Mouse (Mus musculus): Measurements from ENCODE around the gene Inhbb. TPM values are rescaled to one million over a fixed set of nuclear protein-coding genes. Genes with fewer than 3 reads are reported as not detected.

Gene Inhbb
- polyA plus RNA-seq, 1 experiment from 2014 or later, result 0.63 TPM

DNA sequence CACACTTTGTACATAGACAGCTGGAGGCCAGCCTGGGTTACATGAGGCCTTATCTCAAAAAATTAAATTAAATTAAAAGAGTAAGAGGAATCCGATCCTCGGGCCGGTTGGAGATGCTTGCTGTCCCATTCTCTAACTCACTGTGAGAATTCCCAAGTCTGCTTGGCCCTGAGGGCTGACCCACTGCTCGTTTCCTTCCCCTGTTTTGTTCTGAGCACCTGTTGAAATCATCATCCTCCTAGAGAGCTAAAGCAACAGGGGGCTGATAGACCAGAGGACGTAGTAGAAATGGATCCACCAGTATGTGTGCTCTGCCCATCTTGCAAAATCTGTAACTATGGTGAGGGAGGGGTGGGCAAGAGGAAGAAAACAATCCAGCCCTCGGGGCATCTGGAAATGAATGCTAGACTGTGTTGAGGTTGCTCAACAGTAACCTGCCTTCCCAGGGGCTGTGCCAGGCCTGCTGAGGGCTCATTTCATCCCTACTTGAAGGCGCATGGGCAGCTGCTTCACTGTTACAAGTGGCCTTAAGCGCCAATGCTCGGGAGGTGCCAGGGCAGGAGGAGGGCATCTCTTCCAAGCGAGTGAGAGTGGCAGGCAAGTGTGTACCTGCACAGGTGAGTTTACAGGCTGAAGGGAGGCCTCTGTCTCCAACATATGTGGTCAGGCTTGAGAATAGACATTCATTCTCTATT lies 28.8 kb upstream of the Inhbb start:
- Histone ChIP-seq H3K36me3 (ENCODE audit: control insufficient read depth, insufficient read depth, low read length) (no peaks in the 10 kb centered on the region), H3K4me1 (replicated peaks; ENCODE audit: control insufficient read depth, insufficient read depth, low read length) (no peaks in the 10 kb centered on the region), H3K27me3 (ENCODE audit: control insufficient read depth, insufficient read depth, low read length) (no peaks in the 10 kb centered on the region), H3K9me3 (ENCODE audit: control insufficient read depth, low read length) (no peaks in the 10 kb centered on the region), H3K27ac (ENCODE audit: low read depth, low read length) (no peak overlapping the region), H3K9ac (ENCODE audit: low read length) (no peak overlapping the region), H3K4me3 (ENCODE audit: low read depth, low read length) (no peak overlapping the region), H3K4me2 (ENCODE audit: low read depth, low read length, severe bottlenecking) (no peak overlapping the region)
- DNase-seq (ENCODE audit: low spot score) (no peak), ATAC-seq (replicated peaks; ENCODE audit: low FRiP score) (no peak)
- WGBS, result 81% methylated on average over 10 of the region's 10 CpGs

DNA sequence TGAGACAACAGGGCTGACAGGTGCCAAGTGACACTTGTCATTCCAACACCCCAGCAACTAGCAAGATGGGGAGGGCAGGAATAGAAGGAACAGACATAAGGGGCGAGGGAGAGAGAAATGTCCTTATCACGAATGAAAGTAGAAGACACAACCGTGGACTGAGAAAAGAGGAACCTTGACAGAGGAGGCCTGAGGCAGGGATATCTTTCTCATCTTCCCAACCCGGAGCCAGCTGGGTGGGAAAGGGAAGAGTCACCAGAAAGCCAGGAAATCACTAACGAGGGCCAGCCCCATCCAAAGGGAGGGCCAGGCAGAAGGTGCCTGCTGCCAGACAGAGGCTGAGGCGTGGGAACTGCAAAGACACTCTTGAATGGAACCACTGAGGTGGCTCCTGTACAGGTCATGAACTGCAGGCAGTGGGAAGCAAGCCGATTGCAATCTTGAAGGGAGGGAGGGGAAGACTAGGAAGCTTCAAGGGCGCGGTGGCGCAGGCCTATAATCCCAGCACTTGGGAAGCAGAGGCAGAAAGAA lies 24.8 kb upstream of the Inhbb start:
- Histone ChIP-seq H3K27ac (ENCODE audit: low read depth, low read length) (no peak overlapping the region), H3K4me1 (replicated peaks; ENCODE audit: control insufficient read depth, insufficient read depth, low read length) (no peaks in the 10 kb centered on the region), H3K4me2 (ENCODE audit: low read depth, low read length, severe bottlenecking) (no peak overlapping the region), H3K27me3 (ENCODE audit: control insufficient read depth, insufficient read depth, low read length) (no peaks in the 10 kb centered on the region), H3K36me3 (ENCODE audit: control insufficient read depth, insufficient read depth, low read length) (no peaks in the 10 kb centered on the region), H3K9me3 (ENCODE audit: control insufficient read depth, low read length) (no peaks in the 10 kb centered on the region), H3K4me3 (ENCODE audit: low read depth, low read length) (no peak overlapping the region), H3K9ac (ENCODE audit: low read length) (no peak overlapping the region)
- ATAC-seq (replicated peaks; ENCODE audit: low FRiP score) (no peak), DNase-seq (ENCODE audit: low spot score) (no peak)
- WGBS, result 67% methylated on average over 10 of the region's 10 CpGs

DNA sequence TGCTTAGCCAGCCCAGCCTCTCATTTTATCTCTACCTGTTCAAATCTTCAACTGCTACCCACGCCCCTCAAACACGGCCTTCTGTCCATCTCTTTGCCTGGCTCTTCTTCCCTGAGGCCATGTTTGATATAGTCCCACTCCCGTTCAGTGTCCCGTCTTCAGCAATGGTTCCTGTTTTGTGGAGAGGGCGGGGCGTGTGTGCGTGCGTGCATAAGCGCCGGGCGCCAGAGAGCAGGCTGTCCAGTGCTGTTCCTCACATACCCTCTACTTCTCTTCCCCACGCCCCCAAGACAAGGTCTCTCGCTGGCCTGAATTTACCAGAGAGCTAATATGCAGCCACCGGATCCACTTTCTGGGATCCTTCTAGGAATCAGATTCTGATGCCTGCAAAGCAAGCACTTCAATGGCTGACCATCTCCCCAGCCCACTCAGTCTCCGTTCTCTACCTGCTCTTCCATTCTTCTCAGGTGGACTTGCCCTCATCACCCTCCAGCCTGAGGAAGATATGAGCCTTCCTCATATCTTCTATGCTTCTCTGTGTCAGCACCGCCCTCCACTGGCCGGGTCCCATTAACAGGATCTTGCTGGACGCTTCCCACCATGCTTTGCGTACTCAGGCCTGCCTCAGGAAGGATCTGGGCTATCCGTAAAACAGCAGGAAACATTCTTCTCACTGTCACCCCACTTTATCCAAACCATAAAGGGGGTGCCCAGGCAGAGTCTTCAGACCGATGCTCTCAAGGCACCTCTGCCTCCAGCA lies 21.7 kb upstream of the Inhbb start:
- Histone ChIP-seq H3K9me3 (ENCODE audit: control insufficient read depth, low read length) (no peaks in the 10 kb centered on the region), H3K4me1 (replicated peaks; ENCODE audit: control insufficient read depth, insufficient read depth, low read length) (no peaks in the 10 kb centered on the region), H3K27me3 (ENCODE audit: control insufficient read depth, insufficient read depth, low read length) (no peaks in the 10 kb centered on the region), H3K4me3 (ENCODE audit: low read depth, low read length) (no peak overlapping the region), H3K9ac (ENCODE audit: low read length) (no peak overlapping the region), H3K27ac (ENCODE audit: low read depth, low read length) (no peak overlapping the region), H3K36me3 (ENCODE audit: control insufficient read depth, insufficient read depth, low read length) (no peaks in the 10 kb centered on the region), H3K4me2 (ENCODE audit: low read depth, low read length, severe bottlenecking) (no peak overlapping the region)
- WGBS, result 89% methylated on average over 21 of the region's 21 CpGs
- DNase-seq (ENCODE audit: low spot score) (no peak), ATAC-seq (replicated peaks; ENCODE audit: low FRiP score) (no peak)

DNA sequence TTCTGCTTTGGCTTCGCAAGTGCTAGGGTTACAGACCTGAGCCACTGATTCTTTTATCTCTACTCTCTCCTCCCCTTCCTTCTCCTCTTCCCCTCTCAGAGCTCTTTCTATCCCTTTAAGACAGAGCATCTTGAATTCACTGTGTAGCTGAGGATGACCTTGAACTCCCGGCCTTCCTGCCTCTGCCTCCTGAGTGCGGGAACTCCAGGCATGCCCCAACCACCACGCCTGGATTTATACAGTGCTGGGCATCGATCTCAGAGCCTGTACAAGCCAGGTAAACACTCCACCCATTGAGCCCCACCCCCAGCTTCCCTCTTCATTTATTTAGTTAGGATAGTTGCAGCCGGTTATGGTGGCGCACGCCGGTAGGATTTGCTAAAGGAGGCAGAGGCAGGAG lies 20.9 kb upstream of the Inhbb start:
- ATAC-seq (replicated peaks; ENCODE audit: low FRiP score) (no peak), DNase-seq (ENCODE audit: low spot score) (no peak)
- no peaks in the 10 kb centered on the region for H3K27me3 ChIP-seq (ENCODE audit: control insufficient read depth, insufficient read depth, low read length)
- no peak overlapping the region for H3K4me3 ChIP-seq (ENCODE audit: low read depth, low read length)
- H3K9ac ChIP-seq (ENCODE audit: low read length), result no peak overlapping the region
- WGBS, result 94% methylated on average over 9 of the region's 9 CpGs
- no peaks in the 10 kb centered on the region for H3K36me3 ChIP-seq (ENCODE audit: control insufficient read depth, insufficient read depth, low read length)
- no peak overlapping the region for H3K4me2 ChIP-seq (ENCODE audit: low read depth, low read length, severe bottlenecking)
- H3K4me1 ChIP-seq (replicated peaks; ENCODE audit: control insufficient read depth, insufficient read depth, low read length), result no peaks in the 10 kb centered on the region
- no peak overlapping the region for H3K27ac ChIP-seq (ENCODE audit: low read depth, low read length)
- no peaks in the 10 kb centered on the region for H3K9me3 ChIP-seq (ENCODE audit: control insufficient read depth, low read length)

DNA sequence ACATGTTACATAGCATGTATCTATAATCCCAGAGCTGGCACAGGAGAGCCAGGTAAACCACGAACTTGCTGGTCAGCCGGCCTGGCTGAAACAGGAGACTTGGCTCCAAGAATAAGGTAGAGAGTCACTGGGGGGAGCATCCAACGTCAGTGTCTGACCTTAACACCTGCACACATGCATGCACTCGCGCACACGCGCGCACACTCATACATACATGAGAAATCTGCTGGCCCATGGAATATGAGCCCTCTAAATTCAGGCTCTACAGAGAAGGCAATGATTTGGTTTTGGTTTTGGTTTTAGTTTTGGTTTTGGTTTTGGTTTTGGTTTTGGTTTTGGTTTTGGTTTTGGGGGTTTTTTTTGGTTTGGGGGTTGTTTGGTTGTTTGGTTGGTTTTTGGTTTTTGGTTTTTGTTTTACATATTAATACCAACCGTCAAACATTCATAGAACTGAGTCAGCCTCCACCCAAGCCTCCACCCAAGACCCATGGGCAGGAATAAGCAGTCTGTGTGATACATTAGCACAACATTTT lies 16.1 kb upstream of the Inhbb start:
- no peaks in the 10 kb centered on the region for H3K27me3 ChIP-seq (ENCODE audit: control insufficient read depth, insufficient read depth, low read length)
- no peak overlapping the region for H3K4me3 ChIP-seq (ENCODE audit: low read depth, low read length)
- no peaks in the 10 kb centered on the region for H3K4me1 ChIP-seq (replicated peaks; ENCODE audit: control insufficient read depth, insufficient read depth, low read length)
- no peak for ATAC-seq (replicated peaks; ENCODE audit: low FRiP score)
- no peak overlapping the region for H3K27ac ChIP-seq (ENCODE audit: low read depth, low read length)
- no peaks in the 10 kb centered on the region for H3K36me3 ChIP-seq (ENCODE audit: control insufficient read depth, insufficient read depth, low read length)
- 94% methylated on average over 9 of the region's 9 CpGs for WGBS
- DNase-seq (ENCODE audit: low spot score), result no peak
- no peaks in the 10 kb centered on the region for H3K9me3 ChIP-seq (ENCODE audit: control insufficient read depth, low read length)
- no peak overlapping the region for H3K9ac ChIP-seq (ENCODE audit: low read length)
- H3K4me2 ChIP-seq (ENCODE audit: low read depth, low read length, severe bottlenecking), result no peak overlapping the region

DNA sequence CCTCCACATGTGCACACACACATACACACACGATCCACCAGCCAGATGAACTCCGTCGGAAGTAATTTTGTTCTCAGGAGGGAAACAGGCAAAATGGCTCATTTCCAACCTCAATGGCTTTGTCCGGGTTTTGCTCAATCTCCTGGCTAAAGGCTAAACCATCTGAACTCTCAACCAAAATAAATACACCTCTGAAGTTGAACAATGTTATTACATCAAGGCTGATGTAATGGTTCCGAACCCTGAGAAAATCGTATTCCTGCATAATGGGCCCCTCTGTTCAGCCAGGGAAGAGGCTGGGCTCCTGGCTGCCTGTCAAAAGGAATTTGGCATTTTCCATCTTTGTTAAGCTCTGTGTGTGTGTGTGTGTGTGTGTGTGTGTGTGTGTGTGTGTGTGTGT lies 15.4 kb upstream of the Inhbb start:
- no peak for DNase-seq (ENCODE audit: low spot score)
- WGBS, result 76% methylated on average over 6 of the region's 6 CpGs

DNA sequence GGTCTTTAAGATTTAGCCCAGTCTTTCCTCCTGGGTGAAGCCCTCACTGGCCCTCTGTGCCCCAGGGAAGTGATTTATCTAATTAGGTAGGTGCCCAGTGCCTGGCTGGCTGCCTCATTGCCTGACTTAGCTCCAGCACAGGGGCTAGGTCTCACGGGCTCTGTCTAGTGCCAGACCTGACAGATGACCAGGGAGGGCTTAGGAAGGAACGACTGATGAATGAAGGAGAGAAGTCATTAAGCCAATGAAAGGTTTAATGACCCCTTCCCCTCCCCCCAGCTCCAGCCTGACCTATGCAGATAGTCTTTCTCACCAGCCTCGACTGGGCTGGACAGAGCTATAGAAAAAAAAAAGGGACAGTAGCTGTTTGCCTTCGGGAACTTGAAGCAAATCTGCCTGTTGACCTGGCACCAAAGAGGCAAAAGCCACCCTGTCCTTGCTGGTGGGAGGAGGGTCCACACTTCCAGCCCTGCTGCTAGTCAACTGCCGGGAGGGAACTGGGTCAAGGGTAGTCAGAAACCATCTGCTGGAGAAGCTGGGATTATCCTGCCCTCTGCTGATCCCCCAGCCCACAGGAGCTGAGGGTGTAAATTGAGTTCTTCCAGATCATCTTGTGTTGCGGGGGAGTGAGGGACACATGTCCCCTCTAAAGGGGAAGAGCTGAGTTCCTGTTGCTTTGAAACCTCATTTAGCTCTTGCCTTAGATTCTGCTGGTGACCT lies 2.3 kb upstream of the Inhbb start:
- H3K36me3 ChIP-seq (ENCODE audit: control insufficient read depth, insufficient read depth, low read length), result no peaks in the 10 kb centered on the region
- H3K27me3 ChIP-seq (ENCODE audit: control insufficient read depth, insufficient read depth, low read length), result peaks cover 41% of the 10 kb centered on the region
- H3K9me3 ChIP-seq (ENCODE audit: control insufficient read depth, low read length), result no peaks in the 10 kb centered on the region
- H3K9ac ChIP-seq (ENCODE audit: low read length), result no peak overlapping the region
- H3K4me3 ChIP-seq (ENCODE audit: low read depth, low read length), result no peak overlapping the region
- no peak overlapping the region for H3K4me2 ChIP-seq (ENCODE audit: low read depth, low read length, severe bottlenecking)
- H3K4me1 ChIP-seq (replicated peaks; ENCODE audit: control insufficient read depth, insufficient read depth, low read length), result peaks cover 9% of the 10 kb centered on the region; the same call in 1 of the 2 replicates
- DNase-seq (ENCODE audit: low spot score), result no peak
- no peak for ATAC-seq (replicated peaks; ENCODE audit: low FRiP score)
- H3K27ac ChIP-seq (ENCODE audit: low read depth, low read length), result no peak overlapping the region
- WGBS, result 44% methylated on average over 6 of the region's 6 CpGs

More for the DNA sequence above, 15.4 kb upstream of the Inhbb start:
- Histone ChIP-seq H3K9ac (ENCODE audit: low read length) (no peak overlapping the region), H3K4me2 (ENCODE audit: low read depth, low read length, severe bottlenecking) (no peak overlapping the region), H3K4me3 (ENCODE audit: low read depth, low read length) (no peak overlapping the region), H3K4me1 (replicated peaks; ENCODE audit: control insufficient read depth, insufficient read depth, low read length) (no peaks in the 10 kb centered on the region), H3K27me3 (ENCODE audit: control insufficient read depth, insufficient read depth, low read length) (no peaks in the 10 kb centered on the region), H3K9me3 (ENCODE audit: control insufficient read depth, low read length) (no peaks in the 10 kb centered on the region), H3K36me3 (ENCODE audit: control insufficient read depth, insufficient read depth, low read length) (no peaks in the 10 kb centered on the region), H3K27ac (ENCODE audit: low read depth, low read length) (no peak overlapping the region)
- no peak for ATAC-seq (replicated peaks; ENCODE audit: low FRiP score)

DNA sequence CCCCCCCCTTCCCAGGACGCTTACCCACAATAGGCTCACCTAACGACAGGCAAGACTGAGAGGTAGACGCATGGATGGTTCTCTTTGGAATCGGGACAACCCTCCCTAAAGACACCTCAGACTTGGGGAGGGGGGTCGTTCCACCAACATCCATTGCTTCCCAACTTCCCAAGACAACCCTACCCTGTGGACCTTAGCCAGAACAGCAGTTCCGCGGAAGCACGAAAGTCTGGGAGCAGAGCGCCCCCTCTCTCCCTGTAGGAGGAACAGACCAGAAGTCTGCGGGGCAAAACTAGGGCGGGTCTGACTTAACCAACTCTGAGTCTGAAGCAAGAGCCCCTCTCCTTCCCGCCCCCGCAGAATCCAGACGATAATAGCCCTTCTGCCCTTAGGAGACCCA lies 1.5 kb upstream of the Inhbb start:
- peak; percentile 21; the same call in 1 of the 2 replicates for ATAC-seq (replicated peaks; ENCODE audit: low FRiP score)

More for the DNA sequence above, 1.5 kb upstream of the Inhbb start:
- H3K9ac ChIP-seq (ENCODE audit: low read length), result no peak overlapping the region
- no peak overlapping the region for H3K4me3 ChIP-seq (ENCODE audit: low read depth, low read length)
- no peak overlapping the region for H3K27ac ChIP-seq (ENCODE audit: low read depth, low read length)
- H3K4me1 ChIP-seq (replicated peaks; ENCODE audit: control insufficient read depth, insufficient read depth, low read length), result peaks cover 9% of the 10 kb centered on the region; the same call in 1 of the 2 replicates
- peak; percentile 71 for DNase-seq (ENCODE audit: low spot score)
- 5% methylated on average over 14 of the region's 14 CpGs for WGBS
- H3K4me2 ChIP-seq (ENCODE audit: low read depth, low read length, severe bottlenecking), result no peak overlapping the region
- H3K27me3 ChIP-seq (ENCODE audit: control insufficient read depth, insufficient read depth, low read length), result peaks cover 45% of the 10 kb centered on the region
- H3K36me3 ChIP-seq (ENCODE audit: control insufficient read depth, insufficient read depth, low read length), result no peaks in the 10 kb centered on the region
- no peaks in the 10 kb centered on the region for H3K9me3 ChIP-seq (ENCODE audit: control insufficient read depth, low read length)
